Mouse (Mus musculus) liver (tissue): ENCODE results near the gene Kcp.
A peak's percentile ranks its signal among the peaks of the same experiment; 100 is the strongest.

Source experiments
- DNase-seq: peaks from one replicate; pipeline ENCODE4 v3.0.0-alpha.2; 2020; ENCODE audit warnings: mixed read lengths

Gene Kcp

GRCm38 (mm10) chr6:29522626-29523300, 15.0 kb upstream of the Kcp start:
- DNase-seq = no peak

GRCm38 (mm10) chr6:29517139-29517538, 9.4 kb upstream of the Kcp start:
- peak; percentile 74 for DNase-seq

- DNase-seq = peak; percentile 54
These were observed 5.5 kb upstream of the Kcp start for GRCm38 (mm10) chr6:29513284-29513683.

- DNase-seq = no peak
These were observed 1.3 kb upstream of the Kcp start for GRCm38 (mm10) chr6:29509086-29509485.

GRCm38 (mm10) chr6:29506834-29507233, 918 bp downstream of the Kcp start:
- no peak for DNase-seq

GRCm38 (mm10) chr6:29505493-29505892, 2.3 kb downstream of the Kcp start:
- DNase-seq = no peak

- no peak for DNase-seq
These were observed 6.2 kb downstream of the Kcp start for GRCm38 (mm10) chr6:29501599-29501998.

- DNase-seq = peak; percentile 27
These were observed 6.9 kb downstream of the Kcp start for GRCm38 (mm10) chr6:29500810-29501209.

GRCm38 (mm10) chr6:29500177-29500576, 7.6 kb downstream of the Kcp start:
- DNase-seq = peak; percentile 51

GRCm38 (mm10) chr6:29497791-29498190, 10.0 kb downstream of the Kcp start:
- DNase-seq = no peak

GRCm38 (mm10) chr6:29496270-29496669, 11.5 kb downstream of the Kcp start:
- DNase-seq = no peak

- DNase-seq = peak; percentile 50
These were observed 13.7 kb downstream of the Kcp start for GRCm38 (mm10) chr6:29494101-29494500.

- no peak for DNase-seq
These were observed 21.8 kb downstream of the Kcp start for GRCm38 (mm10) chr6:29485951-29486350.

GRCm38 (mm10) chr6:29484716-29485559, 22.8 kb downstream of the Kcp start:
- peak; percentile 78 for DNase-seq

- no peak for DNase-seq
These were observed 25.1 kb downstream of the Kcp start for GRCm38 (mm10) chr6:29482691-29483090.

GRCm38 (mm10) chr6:29474736-29475135, 33.0 kb downstream of the Kcp start:
- no peak for DNase-seq

- peak; percentile 94 for DNase-seq
These were observed 33.6 kb downstream of the Kcp start for GRCm38 (mm10) chr6:29473941-29474691.

GRCm38 (mm10) chr6:29471137-29471536, 36.6 kb downstream of the Kcp start, which contains the start of gene Atp6v1fnb:
TSS of gene Atp6v1fnb (plus strand) at chr6:29471437.
- no peak for DNase-seq

- DNase-seq = no peak
These were observed 38.9 kb downstream of the Kcp start for GRCm38 (mm10) chr6:29468851-29469250.

GRCm38 (mm10) chr6:29467583-29468354, 40.0 kb downstream of the Kcp start, which contains the start of gene Atp6v1f:
TSS of gene Atp6v1f (plus strand) at chr6:29467718.
- peak; percentile 97 for DNase-seq

- no peak for DNase-seq
These were observed 44.4 kb downstream of the Kcp start for GRCm38 (mm10) chr6:29463388-29463787.

- no peak for DNase-seq
These were observed 46.2 kb downstream of the Kcp start for GRCm38 (mm10) chr6:29461502-29461901.
